Mouse (Mus musculus) bone marrow macrophage, adult 2 months (primary cell): Measurements from ENCODE around the gene Dusp12. TPM values are rescaled to one million over a fixed set of nuclear protein-coding genes. Genes with fewer than 3 reads are reported as not detected.
A peak's percentile ranks its signal among the peaks of the same experiment; 100 is the strongest.

Experiments
- H3K27ac ChIP-seq: 2 replicates; pipeline ENCODE4 v1.5.1; 2012; ENCODE audit warnings: low read depth, low read length; ENCODE audit not compliant: insufficient read depth
- H3K4me1 ChIP-seq: 2 replicates; pipeline ENCODE4 v1.6.1; 2012; ENCODE audit warnings: low read length; ENCODE audit not compliant: control insufficient read depth, insufficient read depth
- H3K4me3 ChIP-seq: 2 replicates; pipeline ENCODE4 v1.5.1; 2012; ENCODE audit warnings: mild to moderate bottlenecking, low read length, moderate library complexity; ENCODE audit not compliant: insufficient read depth
- CTCF ChIP-seq: IDR thresholded peaks from 2 replicates; pipeline ENCODE4 v1.5.1; 2012; ENCODE audit warnings: low read depth, mild to moderate bottlenecking, low read length, moderate library complexity
- POLR2A ChIP-seq: IDR thresholded peaks from 2 replicates; pipeline ENCODE4 v1.6.1; 2012; ENCODE audit warnings: mild to moderate bottlenecking, low read depth, low read length, borderline replicate concordance
- polyA plus RNA-seq: library from polyadenylated mRNA; stranded (reverse); fragments of >200 nt; gene quantifications from 2 replicates; pipeline ENCODE4 v1.2.4, GENCODE M21; 2012; ENCODE audit not compliant: missing spikeins, insufficient read depth, insufficient read length

Gene Dusp12
- polyA plus RNA-seq, 1 experiment = 11.2 TPM

- H3K27ac ChIP-seq = no peak overlapping the region
- TF ChIP-seq POLR2A (no peak), CTCF (no peak)
- H3K4me3 ChIP-seq = no peak overlapping the region
- peaks cover 13% of the 10 kb centered on the region for H3K4me1 ChIP-seq
These were observed 2.3 kb downstream of the Dusp12 start for GRCm38 (mm10) chr1:170882915-170883485.

- TF ChIP-seq CTCF = no peak
- no peak for TF ChIP-seq POLR2A
- Histone ChIP-seq H3K4me1 (0 out of 2 replicates have a peak, but pooled peaks cover 3% of the 10 kb centered on the region), H3K4me3 (no peak overlapping the region), H3K27ac (no peak overlapping the region)
These were observed 8.4 kb downstream of the Dusp12 start for GRCm38 (mm10) chr1:170876906-170877305.

DNA sequence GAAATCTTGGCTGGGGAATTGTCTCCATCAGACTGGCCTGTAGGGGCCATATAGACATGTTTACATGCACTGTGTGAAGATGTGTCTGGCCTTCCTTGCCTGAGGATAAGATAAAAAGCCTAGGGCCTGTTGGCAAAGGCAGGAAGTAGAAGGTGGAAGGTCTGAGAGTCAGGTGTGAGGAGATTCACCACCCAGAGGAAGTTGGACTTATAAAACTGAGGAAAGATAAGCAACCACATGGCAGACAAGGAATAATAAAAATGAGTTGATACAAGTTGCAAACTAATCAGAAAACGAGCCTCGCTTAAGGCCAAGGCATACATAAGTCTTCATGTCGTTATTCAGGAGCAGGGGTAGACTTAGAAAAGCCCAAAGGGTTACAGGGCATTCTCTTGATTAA lies 9.7 kb downstream of the Dusp12 start:
- no peak overlapping the region for H3K4me3 ChIP-seq
- H3K27ac ChIP-seq = no peak overlapping the region
- TF ChIP-seq CTCF (no peak), POLR2A (no peak)
- H3K4me1 ChIP-seq = 0 out of 2 replicates have a peak, but pooled peaks cover 3% of the 10 kb centered on the region

DNA sequence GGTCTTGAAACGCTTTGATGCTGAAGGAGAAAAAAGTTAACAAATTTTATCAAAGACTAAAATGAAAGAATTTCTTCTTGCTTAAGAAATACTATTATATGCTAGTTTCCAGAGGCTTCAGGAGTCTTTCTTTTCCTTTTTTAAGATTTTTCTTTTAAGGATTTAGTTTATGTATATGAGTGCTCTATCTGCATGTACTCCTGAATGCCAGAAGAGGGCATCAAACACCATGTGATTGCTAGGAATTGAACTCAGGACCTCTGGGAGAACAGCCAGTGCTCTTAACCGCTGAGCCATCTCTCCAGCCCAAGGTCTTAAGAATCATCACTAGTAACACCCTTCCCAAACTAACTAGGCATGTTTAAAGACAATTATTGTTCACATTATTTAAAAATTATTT lies 13.4 kb downstream of the Dusp12 start:
- H3K4me3 ChIP-seq = no peak overlapping the region
- H3K4me1 ChIP-seq = 0 out of 2 replicates have a peak, but pooled peaks cover 3% of the 10 kb centered on the region

DNA sequence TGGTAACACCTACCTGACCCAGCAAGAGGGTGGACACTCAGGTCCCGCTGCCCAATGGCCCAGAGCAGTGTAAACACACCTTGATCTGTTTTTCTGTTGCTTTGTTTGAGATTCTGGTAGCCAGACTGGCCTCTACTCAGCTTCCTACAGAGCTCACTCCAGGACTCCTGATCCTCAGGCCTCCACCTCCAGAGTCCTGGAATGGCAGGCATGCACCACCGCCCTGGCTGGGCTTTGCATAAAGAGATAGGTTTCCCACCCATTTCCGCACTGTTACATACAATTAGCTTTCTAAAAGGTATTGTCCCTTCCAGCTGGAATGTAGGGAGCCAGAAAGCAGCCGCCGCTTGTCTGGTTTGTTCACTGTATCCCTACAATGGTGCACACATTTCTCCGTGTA lies 13.9 kb downstream of the Dusp12 start:
- no peak overlapping the region for H3K4me3 ChIP-seq
- no peak overlapping the region for H3K27ac ChIP-seq
- 0 out of 2 replicates have a peak, but pooled peaks cover 3% of the 10 kb centered on the region for H3K4me1 ChIP-seq
- no peak for TF ChIP-seq POLR2A
- no peak for TF ChIP-seq CTCF

More for the DNA sequence above, 13.4 kb downstream of the Dusp12 start:
- no peak overlapping the region for H3K27ac ChIP-seq
- TF ChIP-seq CTCF = no peak

GRCm38 (mm10) chr1:170868905-170869283 lies 16.4 kb downstream of the Dusp12 start:
- Histone ChIP-seq H3K4me3 (peak overlapping the region; percentile 84), H3K4me1 (peaks cover 11% of the 10 kb centered on the region), H3K27ac (no peak overlapping the region)
- no peak for TF ChIP-seq POLR2A
- no peak for TF ChIP-seq CTCF

- Histone ChIP-seq H3K27ac (peak overlapping the region; percentile 70), H3K4me1 (peaks cover 14% of the 10 kb centered on the region), H3K4me3 (peak overlapping the region; percentile 84)
- no peak for TF ChIP-seq CTCF
- TF ChIP-seq POLR2A = no peak
These were observed 17.0 kb downstream of the Dusp12 start for GRCm38 (mm10) chr1:170868107-170868904.

DNA sequence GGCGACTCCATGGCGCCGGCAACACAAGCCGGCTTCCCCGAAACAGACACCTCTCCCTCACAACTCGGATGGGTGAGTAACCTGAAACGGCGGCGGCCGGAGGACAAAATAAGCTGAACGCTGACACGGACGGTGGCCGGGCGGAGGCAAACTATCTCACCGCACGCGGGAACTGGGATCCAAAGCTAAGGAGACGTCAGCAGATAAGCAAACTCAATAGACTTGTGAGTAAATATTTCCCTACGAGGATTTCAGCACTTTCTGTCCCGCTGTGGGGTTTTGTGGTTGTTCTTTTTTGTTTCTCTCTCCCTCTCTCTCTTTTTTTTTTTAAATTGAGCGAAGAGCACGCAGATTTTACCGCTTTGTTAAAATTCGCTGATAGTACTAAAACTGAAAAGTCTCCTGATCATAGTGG lies 17.6 kb downstream of the Dusp12 start, which contains the start of gene Atf6:
Gene Atf6 (minus strand): TSS at position 81 of the 415 bp plus-strand sequence.
- TF ChIP-seq POLR2A (no peak), CTCF (no peak)
- peak within 1 kb of the TSS; percentile 70 for H3K27ac ChIP-seq
- H3K4me1 ChIP-seq = peaks cover 16% of the 10 kb centered on the region
- H3K4me3 ChIP-seq = peak within 1 kb of the TSS; percentile 84

DNA sequence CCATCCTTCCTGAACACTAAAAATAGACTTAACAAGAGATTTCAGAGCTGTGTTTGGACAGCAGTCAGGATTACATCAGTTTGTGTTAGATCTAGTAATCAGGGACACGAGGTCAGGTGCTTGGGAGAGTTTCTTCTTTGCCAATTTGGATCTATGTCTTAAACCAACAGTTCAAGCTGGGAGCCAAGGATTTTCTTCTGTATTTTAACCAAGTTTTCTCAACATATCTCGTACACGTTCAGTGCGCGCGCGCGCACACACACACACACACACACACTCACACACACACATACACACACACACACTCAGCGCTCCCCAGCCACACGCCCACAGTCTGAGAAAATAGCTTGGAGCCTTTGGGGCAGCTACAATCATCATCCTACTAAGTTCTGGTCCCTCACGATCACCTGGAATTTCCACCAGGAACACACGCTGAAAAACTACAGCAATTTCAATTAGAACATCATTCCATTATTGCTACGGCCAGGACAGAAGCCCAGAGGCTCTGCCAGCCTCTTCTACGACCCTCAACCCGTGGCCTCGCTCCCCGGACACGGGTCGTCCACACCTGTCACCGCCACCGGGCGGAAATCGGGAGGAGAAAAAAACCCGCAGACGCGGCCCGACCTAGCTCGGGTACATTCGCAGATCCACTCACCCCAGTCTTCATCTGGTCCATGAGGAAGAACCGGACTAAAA lies 18.2 kb downstream of the Dusp12 start:
- Histone ChIP-seq H3K4me1 (peaks cover 21% of the 10 kb centered on the region), H3K27ac (peak overlapping the region; percentile 70), H3K4me3 (peak overlapping the region; percentile 72)
- TF ChIP-seq CTCF (no peak), POLR2A (no peak)
